Mouse (Mus musculus) forebrain, embryonic 11.5 days (tissue): ENCODE measurements around the gene Gal3st4. TPM values are rescaled to one million over a fixed set of nuclear protein-coding genes. Genes with fewer than 3 reads are reported as not detected.

Experiments
- ATAC-seq: fragments of 200-750 bp; cut with Nextera tagmentation; replicated peaks from 2 replicates; pipeline ENCODE4 v1.8.0; 2017; ENCODE audit warnings: moderate TSS enrichment; ENCODE audit not compliant: low FRiP score
- DNase-seq: peaks from one replicate; pipeline ENCODE4 v3.0.0-alpha.2; 2017; ENCODE audit warnings: low spot score
- H3K27ac ChIP-seq: fragments of 300-500 bp; sonication (generic); 2 replicates; pipeline ENCODE4 v1.5.1; 2014; ENCODE audit warnings: low read depth, low read length
- H3K27me3 ChIP-seq: fragments of 300-500 bp; sonication (generic); 2 replicates; pipeline ENCODE4 v1.6.1; 2014; ENCODE audit warnings: mild to moderate bottlenecking, low read length, mixed read lengths; ENCODE audit not compliant: control insufficient read depth, insufficient read depth
- H3K36me3 ChIP-seq: fragments of 300-500 bp; sonication (generic); 2 replicates; pipeline ENCODE4 v1.6.1; 2014; ENCODE audit warnings: mild to moderate bottlenecking, low read length, moderate library complexity, mixed read lengths; ENCODE audit not compliant: control insufficient read depth, insufficient read depth
- H3K4me1 ChIP-seq: fragments of 300-500 bp; sonication (generic); replicated peaks from 2 replicates; pipeline ENCODE4 v1.6.1; 2014; ENCODE audit warnings: low read length, mixed read lengths; ENCODE audit not compliant: control insufficient read depth, insufficient read depth
- H3K4me2 ChIP-seq: fragments of 300-500 bp; sonication (generic); 2 replicates; pipeline ENCODE4 v1.6.1; 2014; ENCODE audit warnings: low read depth, mild to moderate bottlenecking, low read length, moderate library complexity, mixed read lengths; ENCODE audit not compliant: severe bottlenecking
- H3K4me3 ChIP-seq: fragments of 300-500 bp; sonication (generic); 2 replicates; pipeline ENCODE4 v1.5.1; 2014; ENCODE audit warnings: low read depth, low read length
- H3K9ac ChIP-seq: fragments of 300-500 bp; sonication (generic); 2 replicates; pipeline ENCODE4 v1.6.1; 2014; ENCODE audit warnings: low read length
- H3K9me3 ChIP-seq: fragments of 300-500 bp; sonication (generic); 2 replicates; pipeline ENCODE4 v1.6.1; 2016; ENCODE audit warnings: low read length, mixed read lengths; ENCODE audit not compliant: control insufficient read depth
- WGBS: fragments of 180-500 bp; shearing (Covaris S2); extraction: QIAGEN DNeasy Blood & Tissue Kit; methylation state at CpG from one replicate; pipeline ENCODE4 v1.1.7; 2014; 5-methylcytosine and 5-hydroxymethylcytosine counted together
- polyA plus RNA-seq: library from polyadenylated mRNA; unstranded; fragments of >200 nt; fragmentation: Nextera tagmentation; extraction: Ambion mirVana; gene quantifications from 2 replicates; pipeline ENCODE4 v1.2.1, GENCODE M21; 2014

Gal3st4 gene
- polyA plus RNA-seq, 1 experiment from 2014 or later, result 4.6 TPM

DNA sequence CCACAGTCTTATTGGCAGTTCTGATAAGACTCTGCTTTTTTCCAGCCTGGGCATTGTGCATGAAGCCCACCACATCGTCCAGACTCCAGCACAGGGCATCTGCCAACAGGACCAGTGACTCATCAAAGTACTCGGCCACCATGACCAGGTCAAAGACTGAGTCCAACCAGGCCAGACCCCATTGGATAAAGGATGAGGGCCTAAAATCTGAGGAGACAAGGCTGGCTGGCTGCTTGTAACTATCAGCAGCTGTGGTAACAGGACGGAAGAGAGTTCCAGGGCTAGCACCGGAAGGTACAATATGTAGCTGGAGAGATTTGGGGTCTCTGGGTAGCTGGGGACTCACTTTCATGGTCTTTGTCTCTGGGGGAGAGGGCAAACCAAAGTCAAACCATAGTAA is 6.9 kb downstream of the Gal3st4 start:
- DNase-seq (no peak), ATAC-seq (no peak)
- Histone ChIP-seq H3K36me3 (no peaks in the 10 kb centered on the region; the same call in 1 of the 2 replicates), H3K9ac (no peak overlapping the region), H3K4me2 (no peak overlapping the region), H3K9me3 (no peaks in the 10 kb centered on the region), H3K4me3 (no peak overlapping the region), H3K27me3 (no peaks in the 10 kb centered on the region), H3K27ac (no peak overlapping the region), H3K4me1 (peaks cover 5% of the 10 kb centered on the region; the same call in 1 of the 2 replicates)
- 93% methylated on average over 4 of the region's 4 CpGs for WGBS

DNA sequence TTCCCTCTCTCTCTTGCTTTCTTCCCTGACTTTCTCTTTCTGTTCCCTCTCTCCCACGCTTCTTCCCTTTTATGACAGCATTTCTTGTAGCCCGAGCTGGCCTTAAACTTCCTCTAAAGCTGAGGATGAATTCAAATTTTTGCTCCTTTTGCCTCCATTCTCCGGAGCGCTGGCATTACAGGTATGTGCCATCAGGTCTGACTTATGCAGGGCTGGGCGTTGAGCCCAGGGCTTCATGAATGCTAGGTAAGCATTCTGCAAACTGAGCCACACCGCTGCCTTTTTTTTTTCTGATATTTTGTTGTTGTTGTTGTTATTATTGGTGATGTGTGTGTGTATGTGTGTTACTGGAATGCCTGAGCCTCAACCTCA is 8.4 kb downstream of the Gal3st4 start:
- no peaks in the 10 kb centered on the region for H3K27me3 ChIP-seq
- WGBS, result 13% methylated on average over 6 of the region's 6 CpGs
- peaks cover 3% of the 10 kb centered on the region; the same call in 1 of the 2 replicates for H3K36me3 ChIP-seq
- peak overlapping the region; percentile 90 for H3K9ac ChIP-seq
- no peak for DNase-seq
- H3K4me1 ChIP-seq, result peaks cover 5% of the 10 kb centered on the region; the same call in 1 of the 2 replicates
- peak overlapping the region; percentile 94 for H3K4me3 ChIP-seq
- ATAC-seq, result no peak
- peak overlapping the region; percentile 67 for H3K4me2 ChIP-seq
- no peak overlapping the region for H3K27ac ChIP-seq
- H3K9me3 ChIP-seq, result no peaks in the 10 kb centered on the region

DNA sequence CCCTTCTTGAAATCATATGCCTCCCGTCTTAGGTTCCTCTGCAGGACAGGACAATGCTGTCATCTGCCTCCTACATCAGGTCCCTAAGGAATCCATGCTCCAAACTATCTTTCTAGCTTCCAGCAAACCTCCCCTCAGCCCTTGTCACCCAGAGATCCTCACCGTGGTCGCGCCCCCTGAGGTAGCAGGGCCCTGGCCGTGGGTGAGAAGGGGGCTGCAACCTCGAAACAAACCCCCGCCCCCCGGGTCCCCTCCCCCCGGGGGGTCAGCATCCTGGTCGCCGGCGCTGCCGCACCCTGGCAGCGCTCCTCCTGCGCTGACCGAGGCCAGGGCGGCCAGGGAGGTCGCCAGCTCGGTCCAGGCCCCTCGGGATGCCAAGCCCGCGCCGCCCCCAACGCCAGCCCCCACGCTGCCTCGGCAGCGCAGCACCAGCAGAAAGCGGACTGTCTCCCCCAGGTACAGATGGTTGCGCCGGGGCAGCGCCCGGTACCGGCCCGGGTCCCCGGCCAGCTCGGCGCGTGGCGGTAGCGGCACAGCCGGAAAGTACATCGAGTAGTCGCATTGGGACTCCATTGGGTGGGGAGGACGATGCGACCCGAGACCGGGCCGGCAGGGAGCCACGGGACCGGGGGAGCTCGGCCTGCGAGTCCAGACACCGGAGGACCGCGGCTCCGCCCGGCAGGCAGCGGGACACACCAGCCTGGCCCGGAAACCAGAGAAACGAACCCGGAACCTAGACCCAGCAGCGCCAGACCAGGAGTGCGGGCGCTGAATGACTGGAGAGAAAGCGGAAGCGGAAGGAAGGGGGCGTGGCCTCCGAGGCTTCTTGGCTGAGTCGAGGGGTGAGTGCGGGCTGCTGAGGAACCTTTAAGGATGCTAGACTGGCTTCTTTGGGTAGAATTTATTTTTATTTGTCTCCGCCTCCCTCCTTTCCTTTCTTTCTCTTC is 9.1 kb downstream of the Gal3st4 start, which contains the start of gene BC037034:
TSS of gene BC037034 (minus strand) at position 774 of the 947 bp plus-strand sequence.
- peaks cover 5% of the 10 kb centered on the region; the same call in 1 of the 2 replicates for H3K4me1 ChIP-seq
- WGBS, result under 1% methylated on average over 68 of the region's 71 CpGs

DNA sequence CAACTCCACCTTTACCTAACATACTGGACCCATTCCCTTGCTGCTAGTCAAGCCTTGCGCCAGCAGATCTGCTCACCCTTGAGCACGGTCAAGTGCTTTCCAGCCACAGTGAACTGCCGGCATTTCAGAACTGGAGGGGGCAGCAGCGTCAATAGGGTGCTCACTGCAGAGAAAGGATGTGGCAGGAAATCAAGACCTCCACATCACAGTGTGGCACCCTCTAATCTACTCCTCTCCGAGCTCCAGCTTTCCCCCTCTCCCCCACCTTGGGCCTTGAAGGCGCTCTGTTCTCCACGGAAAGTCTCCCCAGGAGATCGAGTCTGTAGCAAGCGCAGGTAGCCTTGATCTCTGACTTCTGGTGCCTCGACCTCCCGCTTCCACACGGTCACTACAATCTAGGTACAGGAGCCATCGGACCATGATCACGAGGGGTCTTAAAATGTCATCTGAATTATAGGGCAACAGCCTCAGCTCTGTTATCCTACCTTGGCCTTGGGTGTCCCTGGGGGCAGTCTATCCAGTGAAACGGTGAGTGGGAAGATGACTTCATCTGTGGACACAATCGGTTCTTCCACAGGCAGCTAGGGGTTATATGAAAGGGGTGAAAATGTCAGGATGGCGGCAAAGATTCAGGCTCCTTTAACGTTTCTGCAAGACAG is 9.9 kb downstream of the Gal3st4 start:
- DNase-seq (peak; percentile 33), ATAC-seq (no peak)
- peak overlapping the region; percentile 94 for H3K4me3 ChIP-seq
- H3K4me1 ChIP-seq, result peaks cover 5% of the 10 kb centered on the region; the same call in 1 of the 2 replicates
- H3K4me2 ChIP-seq, result peak overlapping the region; percentile 67
- H3K27me3 ChIP-seq, result no peaks in the 10 kb centered on the region
- WGBS, result 71% methylated on average over 18 of the region's 18 CpGs
- no peak overlapping the region for H3K27ac ChIP-seq
- no peaks in the 10 kb centered on the region for H3K9me3 ChIP-seq
- peak overlapping the region; percentile 90 for H3K9ac ChIP-seq
- H3K36me3 ChIP-seq, result peaks cover 4% of the 10 kb centered on the region; the same call in 1 of the 2 replicates

More for the DNA sequence above, 9.1 kb downstream of the Gal3st4 start, which contains the start of gene BC037034:
- peak; percentile 90 for DNase-seq
- H3K9me3 ChIP-seq, result no peaks in the 10 kb centered on the region
- no peak within 1 kb of the TSS for H3K27ac ChIP-seq
- peak; percentile 92 for ATAC-seq
- no peaks in the 10 kb centered on the region for H3K27me3 ChIP-seq
- H3K4me3 ChIP-seq, result peak within 1 kb of the TSS; percentile 94
- H3K36me3 ChIP-seq, result peaks cover 4% of the 10 kb centered on the region; the same call in 1 of the 2 replicates
- H3K4me2 ChIP-seq, result peak within 1 kb of the TSS; percentile 67
- H3K9ac ChIP-seq, result peak within 1 kb of the TSS; percentile 90

DNA sequence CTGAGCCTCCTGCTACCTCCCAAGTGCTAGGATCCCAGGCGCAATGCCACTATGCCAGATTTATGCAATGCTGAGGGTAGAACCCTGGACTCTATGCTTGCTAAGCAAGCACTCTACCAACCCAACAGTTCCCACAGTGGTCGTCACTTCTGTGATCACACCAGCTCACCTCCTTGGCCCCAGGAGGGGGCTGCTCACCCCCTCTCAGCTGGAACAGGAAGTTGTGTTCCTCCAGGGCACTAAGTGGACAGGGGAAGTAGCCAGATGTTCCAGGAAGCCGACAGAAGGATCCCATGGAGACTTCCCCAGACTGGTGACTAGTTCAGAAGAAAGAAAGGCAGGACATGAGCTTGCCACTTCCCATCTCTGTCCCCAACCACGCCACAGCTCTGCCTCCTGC is 10.6 kb downstream of the Gal3st4 start:
- Histone ChIP-seq H3K4me1 (peaks cover 5% of the 10 kb centered on the region; the same call in 1 of the 2 replicates), H3K27ac (no peak overlapping the region), H3K4me2 (no peak overlapping the region), H3K4me3 (no peak overlapping the region), H3K9ac (no peak overlapping the region), H3K36me3 (peaks cover 4% of the 10 kb centered on the region; the same call in 1 of the 2 replicates), H3K27me3 (no peaks in the 10 kb centered on the region), H3K9me3 (no peaks in the 10 kb centered on the region)
- 89% methylated on average over 4 of the region's 4 CpGs for WGBS
- no peak for ATAC-seq
- no peak for DNase-seq

DNA sequence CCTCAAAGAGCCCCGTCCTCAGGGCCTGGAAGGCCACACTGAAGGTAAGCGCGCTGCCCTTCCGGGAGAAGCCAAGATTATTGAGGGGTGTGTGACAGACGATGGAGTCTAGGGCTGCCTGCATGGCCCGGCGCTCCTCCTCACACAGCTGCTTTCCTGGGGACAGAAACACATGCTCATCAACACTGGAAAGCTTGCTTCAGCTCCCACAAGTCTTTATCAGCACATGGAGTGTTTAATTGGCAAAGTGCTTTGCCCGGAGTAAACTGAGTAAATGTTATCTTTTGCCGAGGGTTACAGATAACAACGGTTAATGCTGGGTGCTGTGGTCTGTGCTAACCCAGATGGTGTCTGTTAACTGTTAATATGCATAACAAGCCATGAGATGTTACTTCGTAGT is 11.8 kb downstream of the Gal3st4 start:
- no peaks in the 10 kb centered on the region for H3K9me3 ChIP-seq
- H3K4me1 ChIP-seq, result peaks cover 9% of the 10 kb centered on the region
- H3K4me3 ChIP-seq, result no peak overlapping the region
- no peak overlapping the region for H3K27ac ChIP-seq
- ATAC-seq (no peak), DNase-seq (no peak)
- H3K4me2 ChIP-seq, result no peak overlapping the region
- no peaks in the 10 kb centered on the region for H3K27me3 ChIP-seq
- 92% methylated on average over 11 of the region's 11 CpGs for WGBS
- H3K36me3 ChIP-seq, result peaks cover 4% of the 10 kb centered on the region; the same call in 1 of the 2 replicates
- no peak overlapping the region for H3K9ac ChIP-seq

DNA sequence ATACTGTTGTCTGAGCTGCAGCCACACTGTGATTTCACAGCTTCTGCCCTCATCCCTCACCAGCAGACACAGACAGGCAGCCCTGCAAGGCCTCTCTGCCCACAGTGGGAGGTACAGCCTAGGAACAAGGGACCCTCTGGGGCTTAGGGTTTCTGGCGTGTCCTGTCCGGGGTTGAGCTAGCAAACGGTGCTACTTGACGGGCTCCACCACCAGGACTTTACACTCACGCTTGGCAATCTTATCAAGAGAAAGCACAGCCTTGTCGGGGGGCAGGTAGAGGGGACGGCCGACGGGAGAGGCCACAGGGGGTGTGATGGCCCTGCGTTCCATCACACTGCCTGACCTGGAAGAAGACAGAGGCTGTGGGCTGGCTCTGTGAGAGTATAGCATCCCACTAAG is 12.6 kb downstream of the Gal3st4 start:
- Histone ChIP-seq H3K27me3 (no peaks in the 10 kb centered on the region), H3K9ac (no peak overlapping the region), H3K36me3 (peaks cover 4% of the 10 kb centered on the region; the same call in 1 of the 2 replicates), H3K4me3 (no peak overlapping the region), H3K4me2 (no peak overlapping the region), H3K27ac (no peak overlapping the region), H3K9me3 (no peaks in the 10 kb centered on the region), H3K4me1 (peaks cover 9% of the 10 kb centered on the region)
- ATAC-seq (no peak), DNase-seq (no peak)
- 90% methylated on average over 10 of the region's 10 CpGs for WGBS

DNA sequence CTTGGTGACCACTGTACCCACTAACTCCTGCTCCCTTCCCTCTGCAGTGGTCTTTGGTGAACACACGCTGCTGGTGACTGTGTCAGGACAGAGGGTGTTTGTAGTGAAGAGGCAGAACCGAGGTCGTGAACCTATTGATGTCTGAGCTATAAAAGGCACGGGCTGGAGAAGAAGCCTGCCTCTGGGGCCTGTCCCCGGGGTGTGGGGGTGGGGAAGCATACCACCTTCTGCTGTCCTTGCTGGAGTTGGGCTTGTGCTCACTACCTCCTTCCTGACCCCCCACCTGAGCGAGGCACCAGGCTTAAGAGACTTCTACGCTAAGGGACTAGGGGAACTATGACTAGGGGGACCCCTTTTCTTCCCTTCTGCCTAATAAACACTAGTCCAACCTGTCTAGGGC is 13.6 kb downstream of the Gal3st4 start:
- H3K9ac ChIP-seq, result no peak overlapping the region
- no peak overlapping the region for H3K4me3 ChIP-seq
- no peak overlapping the region for H3K4me2 ChIP-seq
- H3K4me1 ChIP-seq, result peaks cover 9% of the 10 kb centered on the region
- no peaks in the 10 kb centered on the region for H3K9me3 ChIP-seq
- 75% methylated on average over 7 of the region's 7 CpGs for WGBS
- H3K36me3 ChIP-seq, result peaks cover 4% of the 10 kb centered on the region; the same call in 1 of the 2 replicates
- DNase-seq, result no peak
- no peak for ATAC-seq
- H3K27ac ChIP-seq, result no peak overlapping the region
- no peaks in the 10 kb centered on the region for H3K27me3 ChIP-seq
